Mouse (Mus musculus) 3134 (cell line): ENCODE measurements around the gene Btnl1.

ENCODE experiments used
- DNase-seq: peaks from one replicate; pipeline ENCODE4 v3.0.0-alpha.2; 2011; ENCODE audit warnings: low spot score; ENCODE audit not compliant: insufficient read length; ENCODE audit errors: extremely low read depth

The Btnl1 gene

GRCm38 (mm10) chr17:34383212-34383611 is 6.3 kb downstream of the Btnl1 start:
- no peak for DNase-seq

DNA sequence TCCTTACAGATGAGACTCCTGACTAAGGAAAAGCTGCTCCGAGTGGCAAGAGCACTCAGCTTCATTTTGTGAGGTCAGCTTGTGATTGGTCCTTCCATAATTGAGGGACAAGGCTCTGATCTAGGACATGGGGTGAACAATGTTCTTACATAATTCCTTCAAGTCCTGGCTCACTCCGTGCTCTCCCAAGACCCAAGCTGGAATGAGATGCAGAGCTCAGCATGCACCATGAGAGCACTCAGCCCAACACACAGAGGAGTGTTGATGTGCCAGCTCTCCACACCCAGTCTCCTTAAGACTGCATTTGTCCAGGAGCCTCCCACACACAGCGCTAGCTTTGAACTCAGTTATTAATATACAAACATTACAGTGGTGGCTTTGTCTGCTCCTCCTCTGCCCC is 7.8 kb downstream of the Btnl1 start:
- no peak for DNase-seq

DNA sequence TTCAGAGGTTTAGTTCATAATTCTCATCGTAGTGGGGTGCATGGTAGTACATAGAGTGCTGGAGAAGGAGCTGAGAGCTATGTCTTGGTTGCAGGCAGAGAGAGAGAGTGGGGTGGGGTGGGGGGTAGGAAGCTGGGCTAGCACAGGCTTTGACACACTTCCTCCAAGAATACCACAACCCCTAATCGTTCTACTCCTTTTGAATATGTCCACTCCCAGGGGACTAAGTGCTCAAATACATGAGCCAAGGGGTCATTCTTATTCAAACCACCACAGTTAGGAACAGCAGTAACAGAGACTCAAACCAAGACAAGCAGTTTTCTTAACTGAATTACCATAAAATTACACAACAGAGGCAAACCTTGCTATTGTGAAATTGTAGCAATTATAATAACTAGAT is 9.7 kb downstream of the Btnl1 start:
- DNase-seq, result no peak

DNA sequence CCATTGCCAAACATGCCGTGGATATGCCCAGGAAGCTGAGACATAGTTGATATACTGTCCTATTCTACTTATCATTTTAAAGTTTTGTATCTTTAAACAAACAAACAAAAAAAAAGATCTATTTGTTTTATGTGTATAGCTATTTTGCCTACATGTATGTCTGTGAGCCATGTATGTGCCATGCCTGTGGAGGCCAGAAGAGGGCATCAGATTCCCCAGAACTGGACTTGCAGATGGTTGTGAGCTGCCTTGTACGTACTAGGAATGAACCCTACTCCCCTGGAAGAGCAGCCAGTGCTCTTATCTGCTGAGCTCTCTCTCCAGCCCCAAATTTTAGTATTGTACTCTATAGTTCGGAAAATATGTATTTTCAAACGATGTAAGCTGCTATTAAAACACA is 11.6 kb downstream of the Btnl1 start:
- DNase-seq, result no peak

DNA sequence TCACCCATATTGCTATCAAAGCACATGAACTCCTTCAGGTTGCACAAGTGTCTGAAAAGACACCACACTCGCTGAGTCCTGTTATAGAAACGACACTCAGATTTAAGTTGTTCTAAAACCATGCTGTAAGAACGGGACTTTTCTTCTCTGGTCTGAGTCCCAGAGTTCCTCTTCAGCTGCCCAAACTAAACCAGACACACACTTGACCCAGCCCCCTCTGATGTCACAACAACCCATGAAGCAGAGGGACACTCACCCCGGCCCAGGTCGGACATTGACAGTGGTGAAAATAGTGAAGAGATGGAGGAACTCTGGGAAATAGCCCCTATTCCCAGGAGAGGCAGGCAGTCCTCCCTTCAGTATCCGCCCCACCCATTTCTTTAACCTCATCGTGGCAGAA is 14.6 kb downstream of the Btnl1 start:
- DNase-seq, result no peak

- no peak for DNase-seq
Observed at GRCm38 (mm10) chr17:34392321-34392720, 15.4 kb downstream of the Btnl1 start.

DNA sequence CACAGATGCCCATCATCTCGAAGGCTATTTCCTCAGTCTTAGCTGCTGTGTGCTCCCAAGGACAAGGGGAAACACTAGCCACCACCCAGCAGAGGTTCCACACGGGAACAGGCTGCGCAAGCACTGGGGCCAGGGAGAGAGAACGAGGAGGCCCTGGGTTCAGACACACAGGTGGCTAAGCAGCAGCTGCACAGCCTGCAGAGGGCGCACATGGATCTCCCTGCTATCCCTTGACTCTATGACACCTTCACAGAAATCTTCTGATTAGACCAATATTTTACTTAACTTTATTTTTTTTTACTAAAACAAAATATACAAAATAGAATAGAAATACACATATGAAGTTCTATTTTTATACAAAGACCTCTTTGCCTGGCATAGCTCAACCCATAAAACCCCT is 20.4 kb downstream of the Btnl1 start:
- DNase-seq, result no peak

DNA sequence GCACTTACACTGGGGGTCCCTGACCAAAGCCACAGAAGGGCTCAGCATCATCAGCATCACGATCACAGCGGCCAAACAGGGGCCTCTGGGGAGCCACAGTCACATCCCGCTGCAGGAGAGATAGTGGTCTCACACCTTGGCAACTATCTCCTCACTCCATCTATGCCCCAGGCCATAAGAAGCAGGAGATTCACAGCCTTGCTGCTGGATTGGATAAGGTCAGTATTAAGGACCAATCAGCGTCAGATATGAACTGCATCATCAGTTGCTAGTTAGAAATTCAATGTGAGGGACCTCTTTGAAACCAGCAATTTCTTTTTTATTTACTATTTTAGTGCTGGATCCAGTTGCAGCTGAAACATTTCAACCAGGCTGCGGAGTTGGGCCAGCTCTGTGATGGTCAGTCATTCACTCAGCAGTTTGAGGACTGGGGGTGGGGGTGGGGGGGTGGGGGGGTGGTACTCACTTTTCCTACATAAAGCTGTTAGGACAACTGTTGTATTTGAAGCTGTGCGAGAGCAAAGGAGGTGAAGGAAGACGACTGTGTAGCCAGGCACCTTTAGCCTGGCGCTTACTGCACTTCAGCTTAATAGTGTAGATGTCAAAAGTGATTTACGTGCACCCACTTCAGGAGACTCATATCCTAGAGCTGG is 21.3 kb downstream of the Btnl1 start:
- DNase-seq, result no peak

DNA sequence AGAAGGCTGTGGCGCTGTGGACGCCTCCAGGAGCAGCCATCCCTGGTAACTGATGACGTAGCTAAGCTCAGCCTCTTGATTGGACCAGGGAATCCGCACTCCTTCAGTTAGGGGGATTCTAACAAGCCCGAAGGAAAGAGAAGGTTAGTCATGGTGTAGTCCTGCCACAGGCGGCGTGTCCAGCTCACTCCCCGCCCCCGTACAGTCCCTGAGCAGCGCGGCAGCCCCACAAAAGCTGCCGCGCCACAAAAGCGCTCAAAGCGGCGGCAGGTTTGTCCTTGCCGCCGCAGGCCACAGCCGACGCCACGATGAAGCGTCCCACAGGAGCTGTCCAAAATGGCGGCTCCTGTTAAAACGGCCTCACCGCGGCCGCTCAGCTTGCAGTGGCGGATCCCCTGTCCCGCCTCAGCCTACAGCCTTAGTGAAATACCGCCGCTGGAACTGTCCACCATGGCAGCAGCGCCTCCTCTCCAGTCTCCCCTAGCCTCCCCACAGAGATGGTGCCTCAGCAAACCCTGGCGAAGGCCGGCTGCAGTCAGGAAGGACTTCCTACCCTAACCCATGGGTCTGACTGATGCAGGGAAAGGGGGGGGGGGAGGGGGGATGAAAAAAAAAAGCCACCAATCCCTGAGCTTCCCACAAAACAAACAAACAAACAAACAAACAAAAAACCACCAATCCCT is 21.9 kb downstream of the Btnl1 start, which contains the start of gene BC051142:
Gene BC051142, plus strand, starts transcription at position 110 of the 683 bp plus-strand sequence.
- DNase-seq, result peak; percentile 7

- no peak for DNase-seq
Observed at GRCm38 (mm10) chr17:34399394-34399715, 22.4 kb downstream of the Btnl1 start.

- no peak for DNase-seq
Observed at GRCm38 (mm10) chr17:34411117-34411516, 34.2 kb downstream of the Btnl1 start.

DNA sequence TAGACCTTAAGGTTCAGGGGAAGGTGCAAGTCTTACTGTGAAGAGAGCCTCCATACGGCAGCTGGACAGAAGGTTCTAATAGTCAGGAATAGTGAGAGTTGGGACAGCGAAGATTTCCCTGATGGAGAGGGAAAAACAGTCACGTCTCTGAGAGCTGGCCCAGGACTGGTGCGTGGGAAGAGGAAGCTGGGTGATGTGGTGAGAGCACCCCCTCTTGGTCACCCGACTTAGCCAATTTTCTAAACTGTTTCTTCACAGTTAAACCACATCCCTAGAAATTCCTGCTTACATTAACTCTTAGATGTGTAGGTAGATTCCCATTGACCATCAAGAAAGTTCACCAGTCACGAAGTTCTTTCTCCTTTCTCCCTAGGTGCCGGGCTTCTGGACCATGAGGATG is 43.1 kb downstream of the Btnl1 start:
- no peak for DNase-seq

DNA sequence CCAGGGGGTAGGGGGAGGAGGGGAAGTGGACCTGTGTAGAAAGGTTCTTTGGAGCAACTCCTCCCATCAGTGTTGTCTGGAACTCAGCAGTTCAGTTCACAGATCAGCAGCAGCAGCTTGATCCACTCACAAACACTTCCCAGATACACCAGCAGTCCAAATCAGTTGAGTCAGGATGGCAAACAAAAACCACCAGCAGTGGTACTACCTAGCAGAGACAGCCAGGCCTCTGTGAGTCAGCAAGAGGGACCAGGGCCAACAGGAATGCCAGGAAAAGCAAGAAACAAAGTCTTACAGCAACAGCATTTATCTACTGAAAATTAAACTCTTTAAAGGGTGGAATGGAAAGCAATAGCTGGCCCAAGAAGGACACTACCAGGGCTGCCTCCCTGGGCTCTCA is 50.7 kb downstream of the Btnl1 start:
- peak; percentile 30 for DNase-seq
